Mouse (Mus musculus): ENCODE data around the gene Gfod1. TPM values are rescaled to one million over a fixed set of nuclear protein-coding genes. Genes with fewer than 3 reads are reported as not detected.

Gene Gfod1
- total RNA-seq, 2 experiments from 2014 or later = 116 to 128 TPM

DNA sequence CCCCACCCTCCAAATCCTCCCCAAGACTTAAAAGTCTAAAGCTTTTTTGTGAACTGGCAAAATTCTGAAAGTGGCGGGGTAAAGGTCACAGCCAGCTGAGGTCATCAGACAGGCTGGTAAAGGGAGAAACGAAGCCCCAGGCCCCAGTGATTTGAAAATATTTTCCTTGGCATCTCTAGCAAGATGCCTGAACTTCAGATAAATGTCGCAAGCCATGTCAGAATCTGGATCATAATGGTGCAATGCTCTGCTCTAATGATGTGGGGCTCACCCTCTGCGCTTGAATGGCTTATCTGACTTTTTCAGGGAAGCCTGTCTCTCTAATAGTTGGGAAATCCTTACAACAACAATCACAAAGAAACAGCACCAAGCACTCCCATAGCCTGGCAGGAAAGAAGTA lies 70.6 kb downstream of the Gfod1 start:
- no peak for DNase-seq (ENCODE audit: low spot score in 2 of 2)

DNA sequence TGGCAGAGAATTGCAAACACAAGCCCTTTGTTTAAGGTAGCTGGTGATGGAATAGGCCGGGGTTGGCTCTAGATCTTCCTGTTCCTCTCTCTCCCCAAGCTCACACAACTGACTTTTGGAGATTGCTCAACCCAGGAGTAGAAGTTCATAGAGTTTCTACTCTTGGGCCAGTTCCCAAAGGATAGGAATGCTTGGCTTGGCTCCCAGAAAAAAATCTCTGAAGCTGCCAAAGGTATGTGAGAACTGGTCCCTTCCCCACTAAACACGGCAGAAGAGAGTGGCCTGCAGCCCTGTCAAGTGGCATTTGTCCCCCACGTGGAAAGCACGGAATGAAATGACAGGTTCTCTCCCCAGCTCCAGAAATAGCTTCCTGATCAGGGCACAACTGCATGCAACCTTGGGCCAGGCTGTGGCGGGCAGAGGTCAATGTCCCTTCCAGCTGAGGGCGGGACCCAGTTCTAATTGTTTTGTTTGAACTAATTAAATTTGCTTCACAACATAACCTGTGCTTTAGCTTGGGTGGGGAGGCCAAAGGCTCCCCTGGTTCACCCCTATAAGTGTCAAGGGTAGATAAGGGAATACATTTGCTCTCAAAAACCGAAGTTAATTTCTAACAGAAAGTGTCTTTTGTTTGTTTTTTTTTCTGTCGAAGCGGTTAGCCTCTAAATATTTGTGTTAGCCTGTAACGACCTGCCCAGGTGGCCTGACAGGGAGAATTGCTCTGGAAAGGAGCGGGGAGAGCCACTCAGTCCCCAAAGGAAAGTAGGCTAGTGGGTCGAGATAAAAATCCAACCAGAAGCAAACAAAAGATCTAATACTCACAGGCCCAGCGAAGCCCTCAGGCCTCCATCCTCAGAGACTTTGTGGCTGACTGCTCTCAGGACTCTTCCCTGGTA lies 71.8 kb downstream of the Gfod1 start:
- DNase-seq (ENCODE audit: low spot score in 2 of 2) = no peak

DNA sequence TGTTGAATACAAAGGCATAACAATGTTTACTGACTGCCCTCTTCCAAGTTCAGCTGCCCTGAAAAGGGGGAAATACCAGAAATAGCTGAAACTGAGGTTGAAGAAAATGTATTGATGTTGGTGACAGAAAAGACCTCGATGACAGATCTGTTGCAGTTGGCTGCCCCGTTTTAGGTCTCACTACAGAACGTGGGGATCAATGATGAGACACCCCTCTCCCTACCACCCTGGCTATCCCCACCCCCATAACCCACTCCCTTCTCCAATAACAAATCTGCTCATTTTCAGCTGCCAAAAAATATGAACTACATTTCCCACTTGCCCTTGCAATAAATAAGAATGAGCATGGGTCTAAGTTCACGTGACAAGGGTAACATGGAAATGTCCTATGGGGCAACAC lies 73.1 kb downstream of the Gfod1 start:
- no peak for DNase-seq (ENCODE audit: low spot score in 2 of 2)

DNA sequence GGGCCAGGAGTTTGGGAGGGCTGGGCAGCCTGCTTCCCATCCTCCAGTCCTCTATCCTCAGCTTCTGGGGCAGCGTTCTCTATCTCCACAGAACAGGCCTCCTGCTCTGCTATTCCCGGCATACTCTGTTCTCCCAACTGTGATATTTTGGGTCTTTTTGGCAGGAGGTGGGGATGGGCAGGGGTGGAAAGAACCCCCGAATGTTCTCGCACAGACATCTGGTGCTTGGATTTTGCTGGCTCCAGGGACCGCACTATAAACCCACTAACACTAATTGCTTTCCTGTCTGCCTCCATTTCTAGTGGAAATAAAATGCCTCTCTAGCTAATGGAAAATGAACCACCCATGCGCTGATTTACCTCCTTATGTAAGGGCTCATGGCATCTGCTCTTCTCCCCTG lies 73.7 kb downstream of the Gfod1 start:
- peak; percentile 87 to 92 for DNase-seq (ENCODE audit: low spot score in 2 of 2)

DNA sequence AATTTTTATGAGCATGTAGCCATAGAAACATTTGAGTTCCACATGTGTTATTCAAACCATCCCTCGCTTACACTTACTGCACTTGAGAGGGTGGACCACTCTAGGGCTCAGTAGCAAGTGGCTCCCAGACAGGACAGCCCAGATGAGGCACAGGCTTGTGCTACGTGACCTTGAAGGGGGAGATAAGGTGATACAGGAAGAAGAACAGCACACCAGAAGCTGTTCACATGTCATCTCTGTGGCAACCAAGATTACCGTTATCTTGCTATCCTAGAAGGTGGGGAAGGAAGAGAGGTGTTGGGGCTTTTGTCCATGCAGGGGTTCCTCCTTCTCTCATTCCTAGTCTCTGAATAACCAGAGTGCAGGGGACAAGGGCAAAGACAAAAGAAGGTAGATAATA lies 74.2 kb downstream of the Gfod1 start:
- no peak for DNase-seq (ENCODE audit: low spot score in 2 of 2)

DNA sequence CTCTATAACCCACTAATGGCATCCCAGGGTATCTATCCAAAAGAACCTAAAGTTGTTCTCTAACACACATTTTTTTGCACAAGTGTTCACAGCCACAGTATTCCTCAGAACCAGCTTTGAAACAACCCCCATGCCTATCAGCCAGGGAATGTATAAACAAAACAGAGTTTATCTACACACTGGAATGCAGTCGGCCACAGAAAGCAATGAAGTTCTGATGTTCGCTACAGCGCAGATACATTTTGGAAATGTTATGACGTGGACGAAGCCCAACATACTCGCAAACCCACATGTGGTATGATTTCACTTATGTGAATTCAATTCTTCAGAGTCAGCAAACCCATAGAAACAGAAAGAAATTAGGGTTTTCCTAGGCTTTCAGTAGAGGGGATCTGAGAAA lies 75.8 kb downstream of the Gfod1 start:
- DNase-seq (ENCODE audit: low spot score in 2 of 2) = no peak

DNA sequence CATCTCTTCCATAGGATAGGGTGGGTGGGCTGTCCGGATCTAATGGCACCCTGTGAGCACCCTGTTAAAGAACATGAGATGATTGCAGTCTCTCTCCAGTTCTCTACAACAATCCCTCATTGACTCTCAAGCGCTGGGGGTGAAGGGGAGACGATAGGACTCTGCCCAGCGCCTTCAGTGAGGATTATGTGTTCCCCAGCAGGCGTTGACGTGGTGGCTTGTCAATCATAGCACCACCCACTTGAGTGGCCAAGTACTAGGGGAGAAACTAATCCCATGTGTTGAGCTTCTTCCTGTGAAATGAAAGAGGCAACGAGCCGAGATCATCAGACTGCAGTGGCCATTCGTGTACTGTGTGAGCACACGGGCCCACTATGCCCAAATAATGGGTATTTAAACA lies 77.9 kb downstream of the Gfod1 start:
- no peak for DNase-seq (ENCODE audit: low spot score in 2 of 2)

DNA sequence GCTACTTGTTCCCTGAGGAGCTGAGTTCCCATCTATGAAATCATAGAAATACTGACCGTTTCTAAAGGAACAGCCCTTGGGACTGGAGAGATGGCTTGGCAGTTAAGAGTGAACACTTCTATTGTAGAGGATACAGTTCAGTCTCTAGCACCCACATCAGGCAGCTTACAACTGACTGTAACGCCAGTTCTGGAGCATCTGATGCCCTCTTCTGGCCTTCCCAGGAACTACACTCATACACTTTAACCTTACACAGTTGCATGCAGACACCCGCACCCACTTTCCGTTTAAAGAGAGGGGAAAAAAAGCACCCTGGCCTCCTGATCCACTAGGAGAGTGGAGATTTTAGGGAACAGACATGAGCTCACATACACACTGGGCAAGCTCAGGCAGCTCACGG lies 78.8 kb downstream of the Gfod1 start:
- DNase-seq (ENCODE audit: low spot score in 2 of 2) = no peak

DNA sequence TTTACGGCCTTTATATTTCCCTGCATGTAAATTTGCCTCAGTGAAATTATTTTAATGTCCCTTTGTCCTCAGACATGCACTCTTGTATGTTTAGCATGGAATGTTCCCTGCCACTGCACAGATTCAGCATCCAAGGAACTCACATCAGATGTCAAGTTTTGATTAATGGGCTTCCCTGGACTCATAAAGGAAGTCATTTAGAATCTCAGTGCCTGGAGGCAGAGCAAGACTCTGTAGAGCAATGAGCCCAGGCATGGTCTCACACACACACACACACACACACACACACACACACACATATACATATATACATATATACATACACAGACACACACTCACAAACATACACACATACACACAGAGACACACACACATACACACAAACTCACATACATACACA lies 81.9 kb downstream of the Gfod1 start:
- DNase-seq (ENCODE audit: low spot score in 2 of 2) = no peak

DNA sequence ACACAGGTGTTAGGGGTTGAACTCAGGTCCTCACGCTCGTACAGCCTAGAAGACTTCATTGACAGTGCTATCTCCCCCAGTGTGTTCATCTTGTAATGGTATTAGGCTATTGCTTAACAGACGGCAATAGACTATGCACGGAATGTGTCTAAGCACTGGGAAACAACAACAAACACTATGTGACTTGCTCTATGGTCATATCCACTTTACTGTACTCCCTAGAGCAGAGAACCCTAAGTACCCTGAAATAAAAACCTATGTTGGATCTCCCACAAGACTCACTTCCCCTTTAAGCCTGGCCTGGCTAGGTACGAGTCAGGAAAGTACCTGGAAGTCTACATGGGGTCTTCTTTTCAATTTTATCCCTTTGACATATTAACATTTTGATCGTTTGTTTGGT lies 82.7 kb downstream of the Gfod1 start:
- DNase-seq (ENCODE audit: low spot score in 2 of 2) = no peak

DNA sequence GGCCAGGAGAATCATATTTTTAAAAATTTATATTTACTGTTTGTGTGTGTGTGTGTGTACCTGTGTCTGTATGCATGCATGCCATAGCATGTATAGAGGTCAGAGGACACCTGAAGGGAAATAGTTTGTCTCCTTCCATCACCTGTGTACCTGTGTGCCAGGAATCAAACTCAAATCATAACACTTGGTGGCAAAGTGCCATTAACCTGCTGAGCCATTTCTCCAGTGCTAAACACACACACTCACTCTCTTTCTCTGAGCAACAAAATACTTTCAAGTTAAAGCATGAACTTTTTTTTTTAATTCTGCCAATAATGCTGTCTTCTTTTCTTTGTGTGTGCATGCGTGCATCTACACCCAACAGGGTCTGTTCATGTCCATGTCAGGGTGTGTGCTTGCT lies 83.3 kb downstream of the Gfod1 start:
- DNase-seq (ENCODE audit: low spot score in 2 of 2) = no peak

DNA sequence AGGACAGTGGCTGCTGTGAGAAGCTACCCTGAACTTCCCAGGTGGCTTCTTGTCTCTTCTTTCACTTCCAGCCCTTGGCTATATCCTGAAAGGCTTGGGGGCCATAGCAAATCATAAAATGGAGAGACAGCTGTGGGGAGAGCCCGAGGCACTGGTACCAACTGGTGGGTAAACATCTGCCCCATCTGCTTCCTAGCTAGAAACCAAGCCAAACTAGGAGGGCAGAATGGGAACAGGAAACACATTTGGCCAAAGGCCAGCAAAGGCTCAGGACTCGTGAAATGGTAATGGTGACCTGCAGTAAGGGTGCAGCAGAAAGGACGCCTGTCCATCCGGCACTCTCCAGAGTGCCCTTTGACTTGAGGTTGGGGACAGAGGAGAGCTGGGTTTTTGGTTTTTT lies 85.2 kb downstream of the Gfod1 start:
- no peak for DNase-seq (ENCODE audit: low spot score in 2 of 2)

DNA sequence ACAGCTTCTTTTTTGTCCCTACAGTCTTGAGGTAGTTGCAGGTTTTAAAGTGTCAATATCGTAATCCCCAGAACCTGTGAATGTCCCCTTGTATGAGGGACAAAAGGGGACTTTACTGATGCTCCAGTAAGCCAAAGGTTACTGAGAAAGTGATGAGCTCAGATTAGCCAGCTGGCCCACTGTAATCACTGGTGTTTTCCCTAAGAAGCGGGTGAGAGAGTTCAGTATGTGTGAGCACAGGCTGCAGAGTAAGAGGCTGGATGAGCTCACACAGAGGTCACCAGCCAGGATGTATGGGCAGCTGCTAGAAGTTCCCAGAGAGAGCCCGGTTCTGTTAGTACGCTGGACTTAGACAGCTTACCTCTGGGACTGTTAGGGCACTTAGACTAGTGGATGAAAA lies 85.7 kb downstream of the Gfod1 start:
- no peak for DNase-seq (ENCODE audit: low spot score in 2 of 2)

DNA sequence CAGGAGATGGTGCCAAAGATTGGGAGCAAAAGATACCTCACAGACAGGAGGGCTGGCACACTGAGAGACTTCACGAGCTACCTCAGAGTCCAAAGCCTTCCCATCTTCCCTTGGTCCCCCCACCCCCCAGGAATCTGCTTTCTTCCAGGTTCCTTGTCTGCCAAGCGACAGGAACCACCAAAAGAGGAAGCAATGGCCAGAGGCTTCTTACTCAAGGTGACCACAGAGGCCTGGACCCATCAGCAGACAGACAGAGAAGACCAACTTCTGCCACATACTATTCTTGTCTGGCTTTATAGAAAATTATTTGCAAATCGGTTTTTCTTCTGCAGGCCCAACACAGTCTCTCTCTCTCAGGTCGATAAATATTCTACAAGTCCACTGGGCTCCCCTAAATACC lies 86.3 kb downstream of the Gfod1 start:
- no peak for DNase-seq (ENCODE audit: low spot score in 2 of 2)

DNA sequence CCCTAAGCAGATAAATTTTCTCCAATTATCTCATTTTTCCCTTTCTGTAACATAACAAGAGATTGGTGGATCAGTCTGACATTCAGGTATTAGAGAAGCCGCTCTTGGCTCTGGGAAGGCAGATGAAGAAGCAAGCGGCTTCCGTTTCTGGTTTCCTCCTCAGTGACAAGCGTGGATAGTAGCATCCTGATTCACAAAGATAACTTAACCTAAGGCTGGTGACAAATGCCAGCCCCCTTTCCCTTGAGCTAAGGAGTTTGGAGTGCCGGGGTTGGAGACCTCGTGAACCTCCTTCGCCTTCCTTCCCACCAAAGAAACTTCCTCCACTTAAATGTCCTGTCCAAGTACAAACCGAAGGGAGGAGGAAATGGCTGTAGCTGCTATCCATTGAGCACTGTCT lies 86.9 kb downstream of the Gfod1 start:
- no peak for DNase-seq (ENCODE audit: low spot score in 2 of 2)

DNA sequence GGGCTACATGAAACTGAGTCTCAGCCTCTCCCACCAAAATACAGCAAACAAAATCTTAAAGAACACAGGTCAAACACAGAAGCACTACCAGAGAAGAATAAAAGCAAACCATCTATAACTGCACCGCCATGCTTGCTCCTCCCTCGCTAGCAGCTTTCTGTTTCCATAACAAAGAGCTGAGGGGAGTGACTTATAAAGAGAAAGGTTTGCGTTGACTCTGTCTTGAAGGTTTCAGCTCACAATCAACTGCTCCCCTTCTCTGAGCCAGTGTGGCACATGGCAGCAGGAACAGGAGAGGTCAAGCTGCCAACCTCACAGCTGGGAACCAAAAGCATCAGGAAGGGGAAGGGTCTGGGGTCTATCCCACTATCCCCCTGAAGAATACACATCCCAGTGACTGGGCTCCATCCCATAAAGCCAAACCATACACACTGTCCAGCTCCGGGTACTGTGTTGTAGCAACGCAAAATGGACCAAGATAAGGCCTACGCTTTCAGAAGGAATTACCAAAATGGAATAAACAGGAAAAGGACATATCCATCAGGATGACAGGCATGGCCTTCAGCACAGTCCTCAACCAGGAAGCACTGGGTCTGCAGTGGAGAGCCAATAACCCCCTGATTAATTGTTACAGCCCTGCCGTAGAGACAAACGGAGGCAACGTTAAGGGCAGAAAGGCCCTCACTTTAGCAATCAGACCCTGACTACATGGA lies 87.8 kb downstream of the Gfod1 start:
- no peak for DNase-seq (ENCODE audit: low spot score in 2 of 2)

DNA sequence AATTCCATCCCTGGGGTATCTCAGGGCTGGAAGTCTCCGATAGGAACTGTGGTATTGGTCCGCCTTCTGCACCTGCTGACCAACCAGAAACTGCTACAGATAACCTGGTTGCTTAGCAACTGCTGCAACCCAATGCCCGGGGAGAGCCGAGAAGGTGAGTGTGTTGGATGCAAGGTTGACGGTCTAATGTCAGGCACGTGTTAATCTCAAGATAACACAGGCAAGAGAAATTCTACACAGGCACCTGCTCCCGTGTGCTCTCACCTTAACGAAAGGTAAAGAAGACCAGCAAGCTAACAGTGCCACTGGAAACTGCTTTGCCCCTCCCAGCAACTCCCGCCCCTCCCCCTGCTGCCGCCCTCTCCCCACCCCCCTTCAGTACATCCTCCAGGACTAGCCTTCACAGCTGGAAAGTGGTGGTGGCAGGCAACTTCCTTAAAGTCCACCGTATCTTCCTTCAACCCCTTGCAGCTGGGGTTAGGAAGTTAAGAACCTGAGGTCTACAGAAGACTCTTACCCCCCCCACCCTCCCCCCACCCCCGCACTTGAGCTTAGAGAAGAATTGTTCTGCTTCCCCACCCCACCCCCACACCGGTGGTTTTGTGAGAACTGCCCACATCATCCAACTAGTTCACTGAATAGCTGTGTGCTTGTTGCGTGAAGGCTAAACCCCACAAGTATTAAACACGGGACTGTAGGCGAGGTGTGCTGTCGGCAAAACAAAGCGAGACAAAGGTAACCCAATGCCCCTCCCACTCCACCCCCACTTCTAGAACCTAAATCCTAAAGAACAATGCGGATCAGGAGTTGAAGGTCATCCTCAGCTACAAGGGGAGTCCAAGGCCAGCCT lies 88.6 kb downstream of the Gfod1 start:
- no peak for DNase-seq (ENCODE audit: low spot score in 2 of 2)

DNA sequence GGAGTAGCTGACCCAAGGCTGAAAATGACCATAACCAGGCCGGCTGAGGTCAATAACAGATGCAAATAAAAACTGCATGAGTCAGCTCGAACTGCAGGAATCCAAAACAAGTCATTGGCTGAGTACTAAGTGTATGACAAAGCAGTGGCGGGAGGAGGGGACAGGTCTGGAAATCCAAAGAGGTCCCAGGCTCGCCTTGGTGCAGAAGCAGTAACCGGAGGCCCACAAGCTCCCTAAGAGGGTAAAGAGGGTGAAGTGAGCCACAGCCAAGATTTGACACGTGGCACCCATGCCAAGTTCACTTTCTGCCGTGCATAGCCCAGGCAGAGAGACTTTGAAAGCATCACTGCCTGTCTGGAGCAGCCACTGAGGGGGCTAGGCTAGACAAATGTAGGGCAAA lies 91.6 kb downstream of the Gfod1 start:
- no peak for DNase-seq (ENCODE audit: low spot score in 2 of 2)

DNA sequence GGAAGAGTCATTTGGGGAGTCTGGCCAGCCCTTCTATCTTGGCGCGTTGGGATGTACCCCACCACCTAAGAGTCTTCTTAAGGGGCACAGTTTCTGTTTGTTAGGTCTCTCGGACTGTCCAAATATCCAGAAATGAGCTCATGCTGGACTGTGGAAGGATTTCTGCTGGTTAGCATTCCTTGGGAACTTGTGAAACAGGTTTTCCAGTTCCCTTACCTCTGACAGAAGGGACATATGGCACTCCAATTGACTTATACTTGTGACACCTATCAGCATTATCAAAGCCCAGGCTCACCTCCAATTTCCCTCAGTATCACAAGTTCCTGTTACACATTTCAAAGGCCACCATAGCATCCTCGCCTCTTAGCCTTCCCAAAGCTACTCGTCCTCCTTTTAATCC lies 93.0 kb downstream of the Gfod1 start:
- no peak for DNase-seq (ENCODE audit: low spot score in 2 of 2)

DNA sequence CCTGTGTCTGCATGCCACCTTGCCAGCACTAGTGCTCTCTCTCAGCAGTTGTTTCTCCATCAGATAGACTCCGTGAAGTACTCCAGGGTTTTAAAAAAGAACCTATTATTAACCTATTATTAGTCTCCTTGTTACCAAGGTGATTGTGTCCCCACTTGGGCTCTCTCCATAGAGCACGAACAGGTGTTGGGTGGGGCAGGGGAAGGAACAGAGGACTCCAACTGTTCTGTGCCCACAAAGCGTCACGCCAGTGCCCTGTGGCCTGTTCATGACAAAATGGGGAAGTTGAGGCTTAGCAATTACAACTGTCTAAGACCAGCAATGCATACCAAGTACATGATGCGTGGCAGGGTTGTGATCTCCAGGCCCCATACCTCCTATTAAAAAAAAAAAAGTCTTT lies 94.4 kb downstream of the Gfod1 start:
- DNase-seq (ENCODE audit: low spot score in 2 of 2) = no peak

DNA sequence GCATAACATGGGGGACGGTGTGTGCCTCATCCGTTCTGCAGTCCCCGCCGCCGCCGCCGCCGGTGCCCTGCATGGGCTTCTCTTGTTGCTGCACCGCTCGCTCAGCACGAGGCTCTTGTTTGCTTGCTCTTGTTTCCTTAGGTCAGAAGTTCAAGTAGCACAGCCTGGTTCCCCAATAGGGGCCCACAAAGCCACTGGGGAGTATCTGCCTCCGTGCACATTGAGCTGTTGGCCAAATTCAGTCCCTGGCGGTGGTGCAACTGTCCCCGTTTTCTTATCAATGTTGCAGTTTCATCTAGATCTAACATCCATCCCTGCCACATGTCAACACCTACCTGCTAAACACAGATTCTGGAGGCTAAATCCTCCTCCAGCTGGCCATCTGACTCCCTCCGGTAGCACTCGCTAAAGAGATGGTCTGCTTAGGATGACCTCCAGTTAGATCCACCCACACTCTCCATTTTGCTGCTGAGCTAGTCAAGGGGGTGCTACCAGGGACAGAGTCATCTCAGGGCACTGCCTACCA lies 95.0 kb downstream of the Gfod1 start:
- peak in 1 of 2 experiments; percentile 45 for DNase-seq (ENCODE audit: low spot score in 2 of 2)
